Mouse (Mus musculus): ENCODE measurements around the gene Eno1.
"Not testable (repeated sequence)": the region's sequence is repeated elsewhere in the genome, so short reads cannot be mapped to it uniquely, and the experiment has no call there.

Gene Eno1

DNA sequence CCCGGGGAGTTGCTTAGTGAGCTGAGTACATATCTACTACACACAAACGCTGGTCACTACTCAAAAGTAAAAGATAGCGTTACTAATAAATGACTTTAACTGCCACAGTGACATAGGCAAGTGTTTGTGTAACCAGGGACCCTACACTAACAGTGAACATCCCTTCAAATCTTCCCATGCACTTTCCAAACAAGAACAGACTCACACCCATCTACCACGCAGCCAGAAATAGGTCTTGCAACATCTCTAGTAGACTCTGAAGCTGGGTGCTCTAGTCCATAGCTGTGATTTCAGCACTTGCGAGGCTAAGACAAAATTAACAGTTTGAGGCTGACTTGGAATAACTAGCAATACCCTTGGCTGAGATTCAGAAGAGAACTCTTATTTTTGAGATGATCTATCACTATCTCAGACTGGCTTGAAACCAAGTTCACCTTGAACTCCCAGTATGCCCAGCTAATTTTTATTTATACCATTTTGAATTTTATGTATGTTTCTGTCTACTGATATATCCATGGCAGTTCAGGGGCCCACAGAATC lies 13.3 kb downstream of the Eno1 start:
- no peak for DNase-seq (ENCODE audit: low spot score in 2 of 2)

DNA sequence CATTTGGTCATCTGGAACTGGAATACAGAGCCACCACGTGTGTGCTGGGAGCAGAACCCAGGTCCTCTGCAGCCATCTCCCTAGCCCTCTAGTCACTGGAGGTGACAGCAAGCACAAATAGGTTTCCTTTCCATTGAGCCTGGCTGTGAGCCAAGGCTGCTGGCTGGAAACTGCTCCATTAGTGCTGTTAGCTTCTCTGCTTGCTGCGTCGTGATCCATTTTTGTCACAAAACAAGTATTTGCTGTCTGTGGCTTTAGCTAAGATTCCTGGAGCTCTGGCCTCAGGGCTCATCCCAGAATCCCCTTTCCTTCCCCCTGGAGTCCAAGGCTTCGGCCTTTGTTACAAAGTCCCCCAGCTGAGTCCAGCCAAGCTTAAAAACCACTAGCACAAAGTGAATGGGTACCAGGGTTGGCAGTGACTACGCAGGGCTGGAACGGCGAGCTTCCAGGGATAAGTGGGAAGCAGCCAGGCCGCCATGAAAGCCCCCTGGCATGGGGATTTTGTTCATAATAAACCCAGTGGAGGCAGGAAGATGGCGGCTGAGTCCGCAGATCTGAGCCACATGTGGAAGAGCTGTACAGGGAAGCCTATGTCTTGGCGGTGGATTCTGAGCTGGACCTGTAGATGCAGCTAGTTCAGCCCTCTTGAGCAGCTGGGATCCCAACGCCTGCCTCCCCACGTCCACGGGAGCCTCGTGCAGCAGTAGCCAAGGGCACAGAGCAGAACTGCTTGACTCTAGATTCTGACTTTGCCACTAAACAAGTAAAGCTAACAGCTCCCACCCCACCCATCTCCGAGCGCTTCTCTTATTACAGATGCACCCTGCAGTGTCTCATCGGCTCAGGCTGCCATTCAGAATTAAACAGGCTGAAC lies 14.3 kb downstream of the Eno1 start:
- peak in 1 of 2 experiments; percentile 31 for DNase-seq (ENCODE audit: low spot score in 2 of 2)

DNA sequence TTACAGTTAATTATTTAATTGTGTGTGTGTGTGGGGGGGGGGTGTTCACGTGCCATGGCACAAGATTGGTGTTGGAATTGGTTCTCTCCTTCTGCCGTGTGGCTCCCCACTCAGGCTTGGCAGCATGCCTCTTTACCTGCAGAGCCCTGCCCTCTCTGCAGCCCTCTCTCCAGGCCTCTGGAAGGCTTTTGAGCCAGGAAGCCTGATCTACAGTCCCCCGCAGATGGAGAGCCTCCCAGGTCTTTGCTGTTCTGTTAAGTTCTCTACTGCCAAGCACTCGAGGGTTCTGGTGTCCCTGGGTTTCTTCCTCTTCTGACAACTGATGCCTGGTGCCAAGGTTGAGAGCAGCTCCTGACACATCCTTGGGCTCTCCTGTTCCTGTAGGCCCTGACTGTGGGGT lies 17.9 kb downstream of the Eno1 start:
- DNase-seq (ENCODE audit: low spot score in 2 of 2), result no peak

DNA sequence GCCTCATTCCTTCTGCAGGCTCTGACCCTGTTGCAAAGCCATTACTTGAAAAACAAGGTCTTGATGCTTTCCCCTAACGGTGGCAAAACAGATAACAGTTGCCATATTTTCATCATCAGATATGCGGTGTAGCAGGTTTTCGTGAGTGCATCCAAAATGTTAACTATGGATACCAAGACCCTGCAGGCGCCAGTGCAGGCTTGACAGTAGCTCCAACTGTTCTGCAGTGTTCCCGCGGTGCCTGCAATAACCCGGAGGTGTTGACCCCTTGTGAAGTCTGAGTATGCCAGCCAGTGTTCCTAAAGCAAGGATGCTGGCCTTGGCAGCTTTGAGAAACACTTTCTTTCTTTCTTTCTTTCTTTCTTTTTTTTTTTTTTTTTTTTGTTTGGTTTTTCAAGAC lies 18.7 kb downstream of the Eno1 start:
- DNase-seq (ENCODE audit: low spot score in 2 of 2), result no peak

DNA sequence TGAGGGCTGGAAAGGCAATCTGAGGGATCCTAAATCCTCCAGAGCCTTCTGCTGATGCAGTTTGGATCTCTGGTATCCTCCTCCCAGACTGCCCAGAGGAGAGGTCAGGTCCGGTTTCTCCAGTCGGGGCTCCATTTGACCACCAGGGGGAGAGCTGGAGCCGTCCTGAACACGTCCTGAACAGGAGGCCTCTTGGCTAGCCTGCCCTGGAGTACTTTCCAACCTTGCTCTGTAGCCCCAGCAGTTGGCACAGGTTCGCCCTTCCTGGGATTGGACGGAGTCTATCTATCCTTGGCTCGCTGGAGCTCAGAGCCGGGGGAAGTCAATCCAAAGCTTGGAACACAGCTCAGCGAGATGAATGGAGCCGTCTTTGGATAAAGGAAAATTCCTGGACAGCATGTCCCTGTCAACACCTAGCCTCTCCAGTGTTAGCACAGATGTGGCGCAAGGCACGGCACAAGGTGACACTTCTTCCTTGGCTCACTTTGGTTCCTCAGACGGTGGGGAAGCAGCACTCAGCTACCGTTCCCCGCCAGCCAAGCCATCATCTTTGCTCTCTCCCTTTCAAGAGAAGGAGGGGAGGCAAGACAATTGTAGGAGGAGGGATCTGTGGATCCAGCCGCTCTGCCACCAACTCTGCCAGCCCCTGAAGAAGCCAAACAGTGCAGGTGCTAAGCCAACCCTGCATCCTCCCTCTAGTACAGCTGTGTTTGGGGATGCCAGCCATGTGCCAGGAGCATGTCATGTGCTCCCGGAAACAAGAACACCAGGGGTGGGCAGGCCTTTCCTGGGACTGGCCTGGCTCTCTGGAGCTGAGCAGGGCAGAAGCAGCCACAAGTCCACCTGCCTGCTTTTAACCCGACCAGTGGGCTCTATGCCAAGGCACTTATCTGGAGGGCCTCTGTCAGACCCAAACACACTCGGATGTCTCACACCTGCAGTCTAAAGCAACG lies 21.0 kb downstream of the Eno1 start:
- DNase-seq (ENCODE audit: low spot score in 2 of 2), result peak; percentile 50 to 58

DNA sequence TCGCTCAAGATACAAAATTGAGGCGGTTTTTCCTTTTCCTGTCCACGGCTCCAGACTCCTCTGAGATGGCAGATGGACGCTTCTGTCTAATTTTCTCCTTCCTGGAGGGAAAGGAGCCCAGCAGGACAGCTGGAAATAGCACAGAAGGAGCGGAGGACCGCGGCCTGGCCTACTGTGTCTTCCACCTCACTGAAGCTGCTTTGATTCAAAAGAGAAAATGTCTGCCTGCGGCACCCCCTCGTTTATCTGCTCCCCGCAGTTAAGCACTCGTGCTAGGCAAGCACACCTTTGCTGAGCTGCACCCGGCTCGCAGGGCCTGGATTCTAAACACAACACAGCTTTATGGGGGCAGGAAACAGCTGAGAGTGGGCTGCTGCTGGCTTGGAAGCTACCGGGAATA lies 21.9 kb downstream of the Eno1 start:
- DNase-seq (ENCODE audit: low spot score in 2 of 2), result no peak

DNA sequence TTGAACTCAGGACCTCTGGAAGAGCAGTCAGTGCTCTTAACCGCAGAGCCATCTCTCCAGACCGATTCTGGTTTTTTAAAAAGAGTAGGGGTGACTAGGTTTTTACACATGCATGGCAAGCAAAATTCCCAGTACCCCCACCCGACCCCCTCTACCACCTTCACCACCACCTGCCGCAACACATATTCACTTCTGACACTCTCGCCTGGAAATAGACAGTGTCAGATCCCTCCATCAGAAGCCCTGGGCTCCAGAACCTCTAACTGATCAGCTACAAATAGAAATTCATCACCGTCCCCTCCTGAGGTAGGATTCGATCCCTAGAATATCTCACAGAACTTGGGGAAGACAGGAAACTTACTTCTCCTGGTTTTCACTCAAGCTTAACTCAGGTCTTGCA lies 23.1 kb downstream of the Eno1 start:
- no peak for DNase-seq (ENCODE audit: low spot score in 2 of 2)

DNA sequence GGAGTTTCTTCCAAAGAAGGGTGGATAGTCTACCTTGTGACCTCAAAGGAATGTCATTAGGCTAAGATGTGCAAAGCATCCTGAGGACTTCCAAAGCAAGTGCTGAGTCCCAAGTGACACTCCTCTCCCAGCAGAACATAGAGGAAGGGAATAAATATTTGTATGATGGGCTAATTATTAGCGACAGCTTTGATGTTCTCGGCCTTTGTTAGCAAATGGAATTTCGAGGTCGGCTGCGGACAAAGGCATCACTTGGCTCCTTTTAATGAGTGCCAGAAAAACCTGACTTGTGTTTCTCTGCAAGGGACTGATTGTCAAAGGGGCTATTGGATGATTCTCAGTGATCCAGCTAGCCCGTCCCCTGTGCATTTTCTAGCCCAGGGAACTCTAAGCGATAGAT lies 23.6 kb downstream of the Eno1 start:
- no peak for DNase-seq (ENCODE audit: low spot score in 2 of 2)

DNA sequence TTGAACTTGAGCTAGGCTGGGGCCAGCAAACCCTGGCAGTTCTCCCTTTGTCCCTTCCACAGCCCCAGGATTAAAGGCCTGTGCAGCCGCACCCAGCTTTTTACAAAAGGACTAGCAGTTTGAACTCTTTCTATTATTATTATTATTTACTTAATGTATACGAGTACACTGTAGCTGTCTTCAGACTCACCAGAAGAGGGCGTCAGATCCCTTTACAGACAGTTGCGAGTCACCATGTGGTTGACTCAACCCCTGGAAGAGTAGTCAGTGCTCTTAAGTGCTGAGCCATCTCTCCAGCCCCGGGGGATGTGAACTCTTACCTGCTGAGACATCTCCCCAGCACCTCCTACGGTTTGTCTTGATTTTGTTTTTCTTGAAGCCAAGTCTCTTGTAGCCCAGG lies 24.2 kb downstream of the Eno1 start:
- DNase-seq (ENCODE audit: low spot score in 2 of 2), result no peak

DNA sequence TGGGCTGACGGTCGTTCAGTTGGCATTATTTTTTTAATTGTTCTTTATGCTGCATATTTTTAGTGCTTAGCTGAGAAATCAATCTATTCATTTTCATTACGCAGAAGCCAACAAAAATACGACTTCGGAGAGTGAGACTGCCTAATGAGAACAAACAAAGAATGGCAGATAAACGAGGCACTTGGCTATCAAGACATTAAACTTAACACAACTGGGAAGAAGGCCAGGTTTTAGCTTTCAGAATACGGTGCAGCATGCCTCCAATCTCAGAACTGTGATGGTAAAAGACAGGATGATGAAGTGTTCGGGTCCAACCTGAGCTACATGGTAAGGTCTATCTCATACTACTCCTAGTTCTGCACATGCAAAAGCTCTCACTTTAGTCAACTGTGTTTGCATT lies 25.8 kb downstream of the Eno1 start:
- DNase-seq (ENCODE audit: low spot score in 2 of 2), result no peak

DNA sequence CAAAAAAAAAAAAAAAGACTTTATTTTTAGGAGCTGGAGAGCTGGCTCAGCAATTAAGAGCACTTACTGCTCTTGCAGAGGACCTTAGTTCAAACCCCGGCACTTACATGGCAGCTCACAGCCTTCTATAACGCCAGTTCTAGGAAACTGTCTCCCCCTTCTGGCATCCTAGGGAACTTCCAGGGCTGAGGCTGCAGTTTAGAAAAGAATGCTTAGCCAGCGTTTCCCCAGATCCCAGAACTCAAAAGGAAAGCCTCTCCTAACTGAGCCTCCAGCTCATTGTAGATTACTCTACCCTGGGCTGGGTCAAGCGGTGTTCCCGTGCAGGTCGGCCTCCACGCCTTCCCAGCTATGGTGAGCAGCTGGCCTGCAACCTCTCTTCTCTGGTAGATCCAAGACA lies 28.4 kb downstream of the Eno1 start:
- DNase-seq (ENCODE audit: low spot score in 2 of 2), result no peak

DNA sequence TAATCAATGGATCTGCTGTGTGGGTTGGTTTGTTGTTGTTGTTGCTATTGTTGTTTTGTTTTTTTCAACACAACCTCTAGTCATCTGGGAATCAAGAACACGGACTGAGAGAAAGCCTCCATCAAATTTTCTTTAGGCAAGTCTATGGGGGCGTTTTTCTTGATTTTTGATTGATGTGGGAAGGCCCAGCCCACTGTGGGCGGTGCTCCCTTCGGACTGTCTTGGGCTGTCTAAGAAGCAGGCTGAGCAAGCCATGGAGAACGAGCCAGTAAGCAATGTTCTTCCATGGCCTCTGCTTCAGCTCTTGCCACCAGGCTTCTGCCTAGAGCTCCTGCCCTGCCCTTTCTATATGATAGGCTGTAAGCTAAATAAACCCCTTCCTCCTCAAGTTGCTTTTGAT lies 28.9 kb downstream of the Eno1 start:
- no peak for DNase-seq (ENCODE audit: low spot score in 2 of 2)

DNA sequence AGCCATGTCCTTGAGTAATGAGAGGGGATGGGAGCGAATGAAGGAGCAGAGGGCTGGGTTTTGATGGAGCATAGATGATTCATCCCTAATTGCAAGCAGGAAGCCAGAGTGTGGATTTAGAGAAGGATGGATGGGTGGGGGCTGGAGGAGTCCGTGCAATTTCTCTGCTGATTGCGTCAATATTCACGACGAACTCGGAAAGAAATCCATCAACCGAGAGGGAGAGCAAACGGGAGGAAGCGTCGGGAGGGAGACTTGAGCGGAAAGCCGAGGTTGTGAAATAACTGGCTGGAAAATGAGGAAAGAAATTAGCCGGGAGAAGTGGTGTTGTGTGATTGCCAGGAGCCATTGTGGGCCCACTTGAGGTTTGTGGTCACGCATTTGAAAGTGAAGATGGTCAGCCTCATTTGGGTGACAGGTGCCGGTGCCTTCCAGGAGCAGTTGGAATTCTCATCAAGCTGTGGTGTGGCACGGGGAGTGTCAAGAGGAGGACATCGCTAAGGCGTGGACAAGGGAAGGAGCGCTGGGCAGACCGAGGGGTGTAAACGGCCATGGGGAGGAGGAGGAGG lies 30.2 kb downstream of the Eno1 start:
- DNase-seq (ENCODE audit: low spot score in 2 of 2), result no peak

DNA sequence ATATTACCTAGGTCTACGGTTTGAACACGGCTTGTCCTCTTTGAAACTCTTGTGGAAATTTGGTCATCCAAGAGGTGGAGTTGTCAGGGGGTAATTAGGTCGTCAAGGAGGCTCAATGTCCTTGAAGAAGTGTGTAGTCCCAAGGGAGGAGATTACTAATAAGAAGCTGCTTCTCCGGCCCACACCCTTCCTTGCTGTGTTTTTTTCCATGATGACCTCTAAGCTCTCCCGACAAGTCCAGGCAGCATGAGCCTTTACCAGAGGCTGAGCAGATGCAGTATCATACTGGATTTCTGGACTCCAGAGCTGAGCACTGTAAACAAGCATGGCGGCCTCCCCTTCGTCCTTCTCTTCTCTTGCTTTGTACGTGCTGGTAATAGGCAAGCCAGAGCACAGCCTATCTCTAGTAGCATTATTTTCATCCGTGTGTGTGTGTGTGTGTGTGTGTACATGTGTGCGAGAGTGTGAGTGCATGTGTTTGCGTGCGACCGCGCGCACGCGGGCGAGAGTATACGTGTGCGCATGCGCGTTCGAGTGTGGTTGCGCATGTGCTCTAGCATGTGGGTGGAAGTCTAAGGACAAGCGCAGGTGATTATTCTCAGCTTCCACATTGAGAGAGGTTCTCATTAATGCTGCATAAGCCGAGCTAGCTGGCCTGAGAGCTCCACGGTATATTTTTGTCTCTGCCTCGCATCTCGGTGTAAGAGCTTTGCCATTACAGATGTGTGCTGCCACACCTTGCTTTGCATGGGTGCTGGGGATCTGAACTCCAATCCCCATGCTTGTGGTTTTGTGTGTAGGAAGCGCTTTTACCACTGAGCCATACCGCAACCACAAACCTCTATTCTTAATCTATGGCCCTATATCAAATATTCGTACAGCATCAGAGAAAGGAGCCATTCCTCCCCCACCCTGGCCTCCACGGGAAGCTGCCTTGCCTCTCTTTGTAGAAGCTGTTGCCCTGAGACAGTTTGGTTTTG lies 32.4 kb downstream of the Eno1 start:
- DNase-seq (ENCODE audit: low spot score in 2 of 2), result no peak

DNA sequence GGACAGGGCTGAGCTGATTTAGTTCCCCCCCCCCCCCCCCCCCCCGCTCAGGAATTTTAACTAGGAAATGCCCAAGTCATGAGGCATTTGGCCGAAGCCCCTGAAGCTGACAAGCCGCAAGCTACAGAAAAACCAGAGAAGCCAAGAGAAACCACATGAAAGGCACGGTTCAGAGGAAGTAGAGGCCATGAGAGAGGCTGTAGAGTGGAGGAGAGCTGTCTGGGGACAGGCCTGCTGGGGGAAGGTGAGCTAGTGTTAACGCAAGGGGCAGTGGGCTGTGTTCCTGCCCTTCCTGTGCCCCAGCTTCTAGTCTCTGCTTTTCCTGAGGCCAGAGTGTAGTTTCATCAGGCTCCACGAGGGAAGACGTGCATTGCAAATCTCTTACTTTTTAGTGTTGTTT lies 33.2 kb downstream of the Eno1 start:
- DNase-seq (ENCODE audit: low spot score in 2 of 2), result no peak

DNA sequence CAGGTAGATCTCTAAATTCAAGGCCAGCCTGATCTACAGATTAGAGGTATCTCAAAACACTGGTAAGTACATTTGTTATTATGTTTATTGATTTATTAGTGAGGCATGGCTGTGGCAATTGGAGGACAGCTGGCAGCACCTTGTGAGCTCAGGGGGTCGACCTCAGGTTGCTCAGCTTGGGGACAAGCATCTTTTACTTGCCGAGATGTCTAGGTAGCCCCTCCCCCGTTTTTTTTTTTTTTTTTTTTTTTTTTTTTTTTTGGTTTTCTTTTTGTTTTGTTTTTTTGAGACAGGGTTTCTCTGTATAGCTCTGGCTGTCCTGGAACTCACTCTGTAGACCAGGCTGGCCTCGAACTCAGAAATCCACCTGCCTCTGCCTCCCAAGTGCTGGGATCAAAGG lies 34.2 kb downstream of the Eno1 start:
- DNase-seq (ENCODE audit: low spot score in 2 of 2), result not testable (repeated sequence)

DNA sequence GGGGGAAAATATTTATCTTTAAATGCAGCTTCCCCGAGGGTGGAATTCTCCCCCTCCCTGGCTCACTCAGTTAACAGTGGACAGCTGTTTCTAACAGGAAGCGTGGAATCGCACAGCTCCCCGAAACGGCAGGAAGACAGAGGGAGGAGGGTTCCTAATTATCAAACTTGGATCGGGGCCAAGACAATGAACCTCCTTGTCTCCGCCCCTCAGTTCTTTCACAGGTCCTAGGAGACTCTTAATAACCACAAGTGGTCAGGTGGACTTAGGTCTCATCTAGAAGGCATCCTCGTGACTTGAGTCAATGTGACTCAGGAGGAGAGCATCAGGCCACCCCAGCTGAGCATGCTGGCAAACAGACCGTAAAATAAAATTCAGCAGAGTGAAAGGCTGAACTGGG lies 36.2 kb downstream of the Eno1 start:
- DNase-seq (ENCODE audit: low spot score in 2 of 2), result no peak

DNA sequence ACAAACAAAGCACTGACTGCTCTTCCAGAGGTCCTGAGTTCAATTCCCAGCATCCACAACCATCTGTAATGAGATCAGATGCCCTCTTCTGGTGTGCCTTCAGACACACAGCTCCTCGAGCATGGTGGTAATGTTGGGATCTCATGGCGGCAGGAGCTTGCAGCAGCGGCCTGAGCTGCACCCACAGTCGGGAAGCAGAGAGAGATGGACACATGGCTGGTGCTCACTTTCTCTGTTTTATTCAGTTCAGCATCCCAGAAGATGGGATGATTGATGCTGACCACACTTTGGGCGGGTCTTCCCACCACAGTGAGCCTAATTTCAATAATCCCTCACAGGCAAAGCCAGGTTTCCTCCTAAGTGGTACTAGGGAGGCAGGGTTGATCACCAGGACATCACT lies 39.0 kb downstream of the Eno1 start:
- no peak for DNase-seq (ENCODE audit: low spot score in 2 of 2)

DNA sequence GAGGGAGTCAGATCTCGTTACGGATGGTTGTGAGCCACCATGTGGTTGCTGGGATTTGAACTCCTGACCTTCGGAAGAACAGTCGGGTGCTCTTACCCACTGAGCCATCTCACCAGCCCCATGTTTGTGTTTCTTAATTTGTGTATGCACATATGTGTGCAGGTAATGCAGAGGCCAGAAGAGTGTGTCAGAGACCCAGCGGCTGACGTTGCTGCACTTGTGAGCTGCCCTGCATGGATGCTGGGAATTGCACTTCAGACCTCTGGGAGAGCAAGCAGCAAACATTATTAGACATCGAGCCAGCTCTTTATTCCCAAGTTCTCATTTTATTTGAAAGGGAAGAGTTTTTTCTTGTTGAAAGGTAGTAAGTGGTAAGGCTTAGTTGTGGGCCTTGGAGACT lies 42.8 kb downstream of the Eno1 start:
- not testable (repeated sequence) for DNase-seq (ENCODE audit: low spot score in 2 of 2)

DNA sequence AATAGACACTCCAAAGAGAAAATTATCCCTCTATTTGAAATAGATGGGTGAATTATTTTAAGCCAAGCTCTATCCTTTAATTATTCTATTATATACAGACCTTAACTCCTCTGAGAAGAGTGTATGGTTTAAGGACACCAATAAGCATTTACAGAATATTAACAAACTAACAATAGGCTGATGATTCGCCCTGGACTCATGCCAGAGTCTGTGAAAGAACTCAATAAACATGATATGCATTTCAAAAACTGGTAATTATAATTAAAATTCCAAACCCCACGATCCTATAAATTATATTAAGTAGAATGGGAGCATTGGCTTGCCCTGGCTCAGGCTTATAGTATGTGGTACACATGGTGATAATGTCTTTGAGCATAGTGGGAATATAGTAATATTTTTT lies 43.5 kb downstream of the Eno1 start:
- no peak for DNase-seq (ENCODE audit: low spot score in 2 of 2)

DNA sequence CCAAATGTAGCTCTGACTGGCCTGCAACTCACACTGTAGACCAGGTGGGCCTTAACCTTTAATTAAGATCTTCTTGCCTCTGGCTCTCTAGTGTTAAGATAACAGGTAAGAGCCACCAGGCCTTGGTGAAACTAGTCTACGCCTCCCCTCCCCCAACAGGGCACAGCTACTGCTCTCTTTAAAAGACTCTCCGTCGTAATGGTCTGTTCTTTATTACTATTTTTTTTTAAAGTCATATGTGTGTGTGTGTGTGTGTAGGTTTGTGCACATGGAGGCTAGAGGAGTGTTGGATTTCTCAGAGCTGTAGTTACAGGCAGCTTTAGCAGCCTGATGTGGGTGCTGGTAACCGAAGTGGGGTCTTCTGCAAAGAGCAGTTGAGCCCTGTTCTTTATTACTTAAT lies 43.9 kb downstream of the Eno1 start:
- no peak for DNase-seq (ENCODE audit: low spot score in 2 of 2)
